Mouse (Mus musculus): ENCODE data around the gene Ggt6. TPM values are rescaled to one million over a fixed set of nuclear protein-coding genes. Genes with fewer than 3 reads are reported as not detected.

The Ggt6 gene
- total and polyA plus RNA-seq, 3 experiments = 0.13 to 0.19 TPM; not detected in 1

GRCm38 (mm10) chr11:72429288-72429690, 6.0 kb upstream of the Ggt6 start:
- dilution Hi-C loops (cut with MboI; ENCODE audit: extremely low pct_ligation_motif_present, extremely low pct_unique_long_range_greater_than_20kb, low sequenced_read_pairs) = no loop called here
- Histone ChIP-seq H3K4me1 (ENCODE audit: control insufficient read depth in 1 of 2, insufficient read depth in 2 of 2) (peaks cover 0 to 6% of the 10 kb centered on the region in 2 experiments; a peak in 2 of 4 replicates), H3K9ac (ENCODE audit: insufficient read depth, low read depth) (no peak overlapping the region), H3K79me2 (replicated peaks; ENCODE audit: control insufficient read depth, extremely low read depth, insufficient read depth, poor library complexity, severe bottlenecking) (no peaks in the 10 kb centered on the region), H3K9me3 (replicated peaks; ENCODE audit: low read length) (peaks cover 9% of the 10 kb centered on the region), H3K27ac (ENCODE audit: insufficient read depth, low read depth) (no peak overlapping the region), H3K4me2 (ENCODE audit: insufficient read depth, low read depth, poor library complexity, severe bottlenecking) (no peak overlapping the region), H3K4me3 (replicated peaks in 1 of 3; ENCODE audit: low read depth in 2 of 3, low read length in 2 of 3, poor library complexity in 1 of 3) (no peak overlapping the region), H3K36me3 (replicated peaks in 1 of 2; ENCODE audit: control insufficient read depth in 1 of 2, insufficient read depth in 1 of 2, low read length in 1 of 2) (no peaks in the 10 kb centered on the region), H3K27me3 (replicated peaks) (peaks cover 12% of the 10 kb centered on the region)
- TF ChIP-seq USF1 (IDR thresholded peaks at IDR 0.05; ENCODE audit: low read depth, low read length) (no peak), GABPA (IDR thresholded peaks at IDR 0.05; ENCODE audit: insufficient replicate concordance, low read depth, low read length) (no peak), RAD21 (IDR thresholded peaks at IDR 0.05; ENCODE audit: low read depth, low read length) (peak; percentile 96), USF2 (conservative IDR thresholded peaks at IDR 0.05; ENCODE audit: low read depth, low read length) (no peak), UBTF (IDR thresholded peaks at IDR 0.05; ENCODE audit: low read depth, low read length) (no peak), IRF4 (IDR thresholded peaks at IDR 0.05; ENCODE audit: low read depth, low read length) (peak; percentile 28; the same call in 1 of the 2 replicates), ZC3H11A (IDR thresholded peaks at IDR 0.05; ENCODE audit: low read depth, low read length) (peak; percentile 45; the same call in 1 of the 2 replicates), MAFK (IDR thresholded peaks at IDR 0.05; ENCODE audit: insufficient replicate concordance, low read length) (no peak), ELF1 (IDR thresholded peaks at IDR 0.05; ENCODE audit: low read depth, low read length) (peak; percentile 81), POLR2AphosphoS2 (IDR thresholded peaks at IDR 0.05; ENCODE audit: low read depth, low read length) (no peak), POLR2A (IDR thresholded peaks at IDR 0.05; ENCODE audit: low read depth, low read length) (0 out of 2 replicates have a peak, but pooled peaks have one; percentile 33), RCOR1 (conservative IDR thresholded peaks at IDR 0.05; ENCODE audit: low read depth, low read length) (no peak), EP300 (IDR thresholded peaks at IDR 0.05; ENCODE audit: low read length) (no peak), JUND (conservative IDR thresholded peaks at IDR 0.05; ENCODE audit: low read depth, low read length) (peak; percentile 47; the same call in 1 of the 2 replicates), NRF1 (IDR thresholded peaks at IDR 0.05; ENCODE audit: low read depth, low read length) (no peak), KAT2A (IDR thresholded peaks at IDR 0.05; ENCODE audit: insufficient replicate concordance, low read length) (no peak), ZMIZ1 (IDR thresholded peaks at IDR 0.05; ENCODE audit: low read depth, low read length) (no peak), JUN (IDR thresholded peaks at IDR 0.05; ENCODE audit: insufficient read depth, low read depth, low read length) (no peak), MAX (IDR thresholded peaks at IDR 0.05; ENCODE audit: low read length) (peak; percentile 42; the same call in 1 of the 2 replicates), MYC (IDR thresholded peaks at IDR 0.05; ENCODE audit: low read depth, low read length) (peak; percentile 41; the same call in 1 of the 2 replicates), HCFC1 (IDR thresholded peaks at IDR 0.05; ENCODE audit: low read depth, low read length) (peak; percentile 48), TCF12 (IDR thresholded peaks at IDR 0.05; ENCODE audit: low read depth, low read length) (no peak), SIN3A (IDR thresholded peaks at IDR 0.05; ENCODE audit: low read length) (0 out of 2 replicates have a peak, but pooled peaks have one; percentile 55), CHD2 (IDR thresholded peaks at IDR 0.05; ENCODE audit: low read length) (no peak), MXI1 (IDR thresholded peaks at IDR 0.05; ENCODE audit: low read depth, low read length) (no peak), ZNF384 (IDR thresholded peaks at IDR 0.05; ENCODE audit: low read depth, low read length) (no peak), E2F4 (IDR thresholded peaks at IDR 0.05; ENCODE audit: insufficient replicate concordance, low read depth, low read length) (no peak), MEF2A (IDR thresholded peaks at IDR 0.05; ENCODE audit: borderline replicate concordance, low read depth, low read length) (no peak), CTCF (conservative IDR thresholded peaks at IDR 0.05 in 1 of 2, IDR thresholded peaks at IDR 0.05 in 1 of 2; ENCODE audit: low read depth in 2 of 2, low read length in 2 of 2) (peak; percentile 69 to 98), CHD1 (IDR thresholded peaks at IDR 0.05; ENCODE audit: low read depth, low read length) (no peak), ZKSCAN1 (IDR thresholded peaks at IDR 0.05; ENCODE audit: borderline replicate concordance, low read depth, low read length) (no peak), TBP (conservative IDR thresholded peaks at IDR 0.05; ENCODE audit: low read depth, low read length) (no peak), SMC3 (IDR thresholded peaks at IDR 0.05; ENCODE audit: low read depth, low read length) (peak; percentile 92), ETS1 (conservative IDR thresholded peaks at IDR 0.05; ENCODE audit: low read depth, low read length) (no peak), PAX5 (IDR thresholded peaks at IDR 0.05; ENCODE audit: low read length) (no peak), MAZ (IDR thresholded peaks at IDR 0.05; ENCODE audit: low read depth, low read length) (0 out of 2 replicates have a peak, but pooled peaks have one; percentile 16), BHLHE40 (IDR thresholded peaks at IDR 0.05; ENCODE audit: low read depth, low read length) (no peak), NELFE (IDR thresholded peaks at IDR 0.05; ENCODE audit: low read depth, low read length) (no peak)
- in situ Hi-C loops (cut with MboI; ENCODE audit: low pct_ligation_motif_present, low pct_unique_long_range_greater_than_20kb, low sequenced_read_pairs) = loop anchor here (25.0 kb wide), 1 partner anchor 583 kb away; the partner anchor contains the start of gene Camkk1
- DNase-seq (ENCODE audit: extremely low read depth) = peak; percentile 92
